Mouse (Mus musculus): ENCODE data around the gene Gm49405.
"Not testable (repeated sequence)": the region's sequence is repeated elsewhere in the genome, so short reads cannot be mapped to it uniquely, and the experiment has no call there.

The Gm49405 gene

GRCm38 (mm10) chr19:4013066-4013465, 12.6 kb downstream of the Gm49405 start:
- in situ Hi-C loops (cut with MboI; ENCODE audit: low sequenced_read_pairs) = no loop called here

DNA sequence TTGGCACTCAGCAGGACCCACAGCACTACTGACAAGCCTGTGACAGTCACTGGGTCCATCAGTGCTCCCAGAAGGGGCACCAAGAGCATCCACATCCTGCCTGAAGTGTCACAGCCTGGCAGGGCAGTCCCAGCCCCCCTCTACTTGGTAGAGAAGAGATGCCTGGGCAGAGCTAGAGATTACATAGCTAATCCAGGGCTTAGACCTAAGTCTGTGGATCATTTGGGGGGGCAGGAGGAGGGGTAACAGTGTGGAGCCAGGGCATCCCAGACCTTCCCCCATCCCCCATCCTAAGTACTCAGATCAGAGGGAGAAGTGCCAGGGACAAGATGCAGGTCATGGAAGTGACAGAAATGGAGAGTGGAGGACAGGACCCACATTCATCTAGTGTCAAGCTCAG, 14.4 kb downstream of the Gm49405 start:
- in situ Hi-C loops (cut with MboI; ENCODE audit: low sequenced_read_pairs) = no loop called here

GRCm38 (mm10) chr19:4015635-4016034, 15.2 kb downstream of the Gm49405 start:
- in situ Hi-C loops (cut with MboI; ENCODE audit: low sequenced_read_pairs) = no loop called here

DNA sequence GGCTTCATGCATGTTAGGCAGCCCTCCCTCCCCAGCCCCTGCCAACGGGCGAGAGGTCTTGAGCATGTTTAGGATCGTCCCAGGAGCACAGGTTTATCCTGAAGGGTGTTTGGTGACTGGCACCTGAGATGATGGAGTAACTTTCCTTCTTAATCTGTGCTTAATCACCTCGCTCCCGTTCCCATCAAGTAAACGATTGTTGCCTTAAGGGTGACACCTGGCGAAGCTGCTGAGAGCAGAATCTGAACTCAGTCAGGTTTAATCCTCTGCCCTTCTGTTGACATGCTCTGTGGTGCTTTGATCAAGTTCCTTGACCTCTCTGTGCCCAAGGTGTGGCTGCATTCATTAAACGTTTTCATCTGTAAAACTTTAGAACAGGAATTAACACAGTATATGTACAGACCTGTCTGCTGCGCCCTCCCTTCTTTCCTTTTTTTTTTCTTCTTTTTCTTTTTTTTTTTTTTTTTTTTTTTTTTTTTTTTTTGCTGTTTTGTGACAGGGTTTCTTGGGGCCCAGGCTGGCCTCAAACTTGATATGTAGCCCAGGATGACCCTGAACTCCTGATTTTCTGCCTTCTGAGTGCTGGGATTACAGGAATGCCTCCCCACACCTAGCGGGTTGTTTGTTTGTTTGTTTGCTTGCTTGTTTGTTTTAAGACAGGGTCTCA, 17.6 kb downstream of the Gm49405 start:
- in situ Hi-C loops (cut with MboI; ENCODE audit: low sequenced_read_pairs) = no loop called here

- in situ Hi-C loops (cut with MboI; ENCODE audit: low sequenced_read_pairs) = no loop called here
Observed at GRCm38 (mm10) chr19:4018743-4019583, 18.5 kb downstream of the Gm49405 start.

DNA sequence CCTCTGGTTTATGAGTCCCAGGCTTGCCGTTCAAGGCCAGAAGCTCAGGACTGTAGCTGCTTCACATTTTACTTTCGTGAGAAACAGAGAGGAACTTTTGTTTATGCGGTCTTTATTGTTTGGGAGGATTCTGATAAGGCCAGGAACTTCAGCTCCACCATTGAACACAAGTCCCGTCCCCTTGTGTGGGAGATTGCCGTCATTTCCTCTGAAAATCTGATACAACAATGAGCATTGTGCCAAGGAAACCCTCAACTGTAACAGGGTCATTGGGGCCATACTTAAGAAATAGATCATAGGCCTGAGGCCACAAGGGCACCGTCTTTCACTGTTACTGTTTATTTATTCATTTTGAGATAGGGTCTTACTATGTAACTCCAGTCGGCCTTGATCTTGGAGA, 22.8 kb downstream of the Gm49405 start:
- in situ Hi-C loops (cut with MboI; ENCODE audit: low sequenced_read_pairs) = no loop called here

- in situ Hi-C loops (cut with MboI; ENCODE audit: low sequenced_read_pairs) = no loop called here
Observed at GRCm38 (mm10) chr19:4027576-4027975, 27.1 kb downstream of the Gm49405 start.

- in situ Hi-C loops (cut with MboI; ENCODE audit: low sequenced_read_pairs) = no loop called here
Observed at GRCm38 (mm10) chr19:4032668-4033067, 32.2 kb downstream of the Gm49405 start.

DNA sequence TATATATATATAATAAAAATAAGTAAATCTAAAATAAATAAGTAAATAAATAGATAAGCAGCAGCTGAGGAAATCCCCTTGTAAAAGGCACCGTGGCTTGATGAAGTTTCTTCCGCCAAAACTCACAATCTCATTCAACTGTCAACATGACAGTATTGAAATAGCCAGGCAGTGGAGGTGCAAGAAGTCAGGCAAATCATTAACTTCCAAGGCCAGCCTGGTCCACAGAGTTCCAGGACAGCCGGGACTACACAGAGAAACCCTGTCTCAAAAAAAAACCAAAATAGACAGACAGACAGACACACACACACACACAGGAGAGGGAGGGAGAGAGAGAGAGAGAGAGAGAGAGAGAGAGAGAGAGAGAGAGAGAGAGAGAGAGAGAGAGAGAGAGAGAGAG, 32.9 kb downstream of the Gm49405 start:
- in situ Hi-C loops (cut with MboI; ENCODE audit: low sequenced_read_pairs) = no loop called here

DNA sequence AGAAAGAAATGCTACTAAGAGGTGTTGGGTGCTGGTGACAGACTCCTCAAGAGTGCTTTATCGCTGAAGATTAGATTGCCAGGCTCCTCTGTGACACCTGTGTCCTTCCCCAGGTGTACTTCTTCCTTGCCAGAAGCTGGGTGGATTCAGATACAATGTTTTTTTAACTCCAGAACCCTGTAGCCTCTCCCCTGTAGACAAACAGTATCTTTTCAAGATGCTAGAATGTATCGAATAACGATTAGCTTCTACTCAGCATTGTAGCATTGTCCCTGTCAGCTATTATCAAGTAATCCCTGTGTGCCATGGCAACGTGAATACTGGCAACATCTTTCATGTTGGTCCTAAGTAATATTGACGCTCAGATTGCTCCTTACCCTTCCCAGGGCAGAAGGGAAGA, 33.3 kb downstream of the Gm49405 start:
- in situ Hi-C loops (cut with MboI; ENCODE audit: low sequenced_read_pairs) = no loop called here

DNA sequence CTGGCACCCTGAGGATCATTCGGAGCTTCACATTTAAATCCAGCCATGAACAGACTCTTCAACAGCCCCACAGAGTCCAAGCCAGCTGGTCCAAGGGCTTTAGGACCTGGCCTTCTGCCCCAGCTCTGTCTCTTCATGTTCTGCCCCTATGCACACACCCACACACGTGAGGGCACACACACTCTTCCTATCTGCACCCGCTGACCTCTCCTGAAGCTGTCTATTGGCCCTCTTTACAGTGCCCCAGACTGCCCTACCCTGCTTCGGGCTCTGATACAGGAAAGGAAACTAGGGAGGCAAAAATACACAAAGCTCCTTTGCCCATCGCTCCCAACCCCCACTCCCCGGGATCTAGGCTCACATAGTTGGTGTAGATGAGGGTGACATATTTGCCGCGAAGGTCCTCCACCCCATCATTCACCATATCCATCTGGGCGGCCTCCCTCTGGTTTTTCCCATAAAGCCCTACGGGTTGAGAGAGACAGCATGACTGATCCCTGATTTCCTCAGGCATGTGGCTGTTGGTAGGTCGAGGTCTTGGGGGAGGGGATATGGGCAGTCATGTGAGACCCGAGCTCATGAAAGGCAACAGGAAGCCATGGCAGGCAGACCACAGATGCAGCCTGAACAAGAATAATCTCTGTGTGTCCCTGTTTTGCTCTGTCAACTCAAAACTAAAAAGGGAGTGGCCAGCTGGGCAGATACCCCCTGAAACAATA, 36.1 kb downstream of the Gm49405 start:
- in situ Hi-C loops (cut with MboI; ENCODE audit: low sequenced_read_pairs) = no loop called here

DNA sequence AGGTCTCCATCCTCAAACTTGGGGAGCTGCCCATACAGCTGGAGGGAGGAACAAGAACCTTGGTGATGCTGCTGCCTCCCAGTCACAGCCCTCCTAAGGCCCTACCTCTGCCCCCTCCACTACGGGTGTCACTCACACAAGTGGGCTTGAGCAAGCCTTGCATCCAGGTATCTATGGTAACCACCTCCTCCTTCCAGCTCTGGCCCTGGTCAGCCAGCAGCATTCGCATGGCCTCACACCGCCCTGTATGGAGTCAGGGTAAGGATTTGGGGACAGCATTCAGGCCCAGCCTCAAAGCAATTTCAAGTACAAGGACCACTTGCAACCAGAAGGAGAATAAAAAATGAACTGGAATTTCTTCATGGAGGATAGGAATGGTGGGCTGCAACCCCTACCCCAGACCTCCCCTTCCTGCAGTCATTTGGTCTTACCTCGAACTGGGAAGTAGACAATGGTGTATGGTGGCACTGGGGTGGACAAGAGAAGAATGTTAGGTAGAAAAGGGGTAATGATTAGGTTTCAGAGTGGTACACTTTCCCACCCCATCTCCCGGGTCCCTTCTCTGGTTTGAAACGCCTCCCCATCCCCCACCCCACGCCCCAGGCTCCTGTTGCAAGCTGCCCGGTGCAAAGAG, 36.8 kb downstream of the Gm49405 start:
- in situ Hi-C loops (cut with MboI; ENCODE audit: low sequenced_read_pairs) = not testable (repeated sequence)

DNA sequence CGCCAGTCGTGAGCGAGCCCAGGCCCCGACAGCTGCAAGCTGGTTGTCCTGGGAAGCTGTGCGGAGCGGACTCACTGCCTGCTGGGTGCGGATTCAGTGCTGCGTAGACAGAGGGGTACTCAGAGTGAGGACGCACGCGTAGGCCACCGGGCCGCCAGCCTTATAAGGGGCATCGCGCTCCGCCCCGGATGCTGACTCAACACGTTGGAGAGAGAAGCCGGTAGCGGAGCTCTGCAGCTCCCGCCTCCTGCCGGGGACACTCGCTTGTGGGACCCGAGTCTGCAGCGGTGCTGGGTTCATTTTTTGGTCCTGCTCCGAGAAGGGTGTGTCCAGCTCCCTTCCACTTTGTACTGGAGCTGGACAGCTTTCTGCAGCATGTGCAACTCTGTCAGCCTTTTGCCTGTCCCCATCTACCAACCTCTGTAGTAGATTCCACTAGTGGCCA, 37.4 kb downstream of the Gm49405 start, which contains the start of gene Gstp1:
Gene Gstp1 (minus strand): TSS at position 198 of the 445 bp plus-strand sequence.
- in situ Hi-C loops (cut with MboI; ENCODE audit: low sequenced_read_pairs) = no loop called here

- in situ Hi-C loops (cut with MboI; ENCODE audit: low sequenced_read_pairs) = not testable (repeated sequence)
Observed at GRCm38 (mm10) chr19:4040941-4041340, 40.5 kb downstream of the Gm49405 start.

DNA sequence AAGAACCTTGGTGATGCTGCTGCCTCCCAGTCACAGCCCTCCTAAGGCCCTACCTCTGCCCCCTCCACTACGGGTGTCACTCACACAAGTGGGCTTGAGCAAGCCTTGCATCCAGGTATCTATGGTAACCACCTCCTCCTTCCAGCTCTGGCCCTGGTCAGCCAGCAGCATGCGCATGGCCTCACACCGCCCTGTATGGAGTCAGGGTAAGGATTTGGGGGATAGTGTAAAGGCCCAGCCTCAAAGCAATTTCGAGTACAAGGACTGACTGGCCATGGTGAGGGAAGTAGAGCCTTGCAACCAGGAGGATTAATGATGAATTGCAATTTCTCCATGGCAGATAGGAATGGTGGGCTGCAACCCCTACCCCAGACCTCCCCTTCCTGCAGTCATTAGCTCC, 41.1 kb downstream of the Gm49405 start:
- in situ Hi-C loops (cut with MboI; ENCODE audit: low sequenced_read_pairs) = not testable (repeated sequence)

- in situ Hi-C loops (cut with MboI; ENCODE audit: low sequenced_read_pairs) = no loop called here
Observed at GRCm38 (mm10) chr19:4042124-4042523, 41.7 kb downstream of the Gm49405 start.

DNA sequence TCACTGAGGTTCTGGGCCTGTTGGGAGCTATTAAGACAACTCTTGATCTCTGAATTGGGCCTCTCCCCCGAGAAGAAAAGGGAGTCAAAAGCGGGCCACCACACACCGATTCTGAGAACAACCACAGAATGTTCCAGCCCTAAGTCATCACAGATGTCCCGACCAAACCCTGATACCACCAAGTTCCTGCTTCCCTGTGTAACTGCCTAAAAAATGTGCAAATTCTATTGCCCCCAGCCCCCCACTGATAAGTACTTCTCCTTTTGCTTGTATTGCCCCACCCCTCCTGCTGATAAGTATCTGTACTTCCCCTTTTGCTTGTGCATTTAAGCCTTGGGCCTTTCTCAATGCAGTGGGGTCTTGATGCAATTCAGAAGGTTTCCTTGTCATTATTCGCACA, 43.7 kb downstream of the Gm49405 start:
- in situ Hi-C loops (cut with MboI; ENCODE audit: low sequenced_read_pairs) = not testable (repeated sequence)

DNA sequence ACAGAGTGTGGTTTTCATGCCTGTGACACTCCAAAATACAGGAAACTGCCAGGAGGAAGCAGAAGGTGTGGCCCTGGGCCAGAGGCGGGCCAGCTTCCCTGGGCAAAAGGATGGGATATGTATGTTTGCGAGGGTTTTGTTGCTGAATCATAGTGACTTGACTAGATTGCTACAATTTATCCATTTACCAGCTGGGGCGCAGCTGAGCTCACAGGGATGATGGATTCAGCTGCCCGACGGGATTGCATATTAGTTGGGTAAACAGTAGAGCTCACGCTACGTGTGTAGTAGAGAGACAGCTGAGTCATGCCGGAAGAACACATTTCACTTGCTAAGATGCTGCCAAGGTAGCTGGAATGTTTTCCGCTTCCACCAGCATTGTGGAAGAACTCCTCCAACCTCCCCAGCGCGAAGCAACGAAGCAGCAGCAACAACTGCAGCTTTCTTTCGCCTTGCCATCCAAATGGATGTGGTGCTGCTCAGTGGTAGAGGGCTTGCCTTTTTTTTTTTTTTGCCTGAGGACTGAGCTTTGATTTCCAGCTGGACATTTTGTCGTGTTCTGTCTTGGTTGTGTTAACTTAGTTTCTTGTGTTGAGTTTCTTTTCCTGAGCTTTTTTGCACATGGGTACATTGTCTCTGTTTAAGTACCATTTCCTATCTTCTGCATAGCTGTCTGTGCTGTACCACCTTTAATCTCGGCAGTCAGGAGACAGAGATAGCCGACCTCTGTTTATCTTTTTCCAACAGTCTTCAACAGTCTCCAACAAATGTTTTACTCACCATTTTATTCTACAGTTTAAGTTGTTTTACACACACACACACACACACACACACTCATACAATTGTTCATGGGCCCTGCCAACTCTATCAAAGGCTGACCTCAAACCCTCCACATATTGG, 45.8 kb downstream of the Gm49405 start, which contains the start of gene Gstp2:
Gene Gstp2 (minus strand): TSS at position 58 of the 900 bp plus-strand sequence.
- in situ Hi-C loops (cut with MboI; ENCODE audit: low sequenced_read_pairs) = no loop called here

- in situ Hi-C loops (cut with MboI; ENCODE audit: low sequenced_read_pairs) = no loop called here
Observed at GRCm38 (mm10) chr19:4046866-4047254, 46.4 kb downstream of the Gm49405 start.

DNA sequence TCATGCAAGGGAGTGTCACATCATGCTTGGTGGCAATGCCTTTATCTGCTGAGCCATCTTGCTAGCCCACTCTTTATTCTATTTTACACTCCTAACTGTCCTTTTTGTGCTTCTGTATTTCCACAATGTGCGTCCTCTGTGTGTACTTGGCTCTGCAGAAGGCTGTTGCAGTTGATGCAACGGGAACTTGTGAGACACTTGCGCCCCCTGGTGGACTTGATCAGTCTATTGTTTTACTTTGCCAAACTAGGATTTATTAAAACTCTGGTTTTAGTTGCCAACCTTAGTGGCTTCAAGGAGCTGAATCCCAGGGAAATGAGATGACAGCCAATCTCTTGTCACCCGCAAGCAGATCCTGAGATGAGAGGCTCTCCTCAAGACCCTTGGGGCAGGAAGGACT, 47.4 kb downstream of the Gm49405 start:
- in situ Hi-C loops (cut with MboI; ENCODE audit: low sequenced_read_pairs) = no loop called here

All from CH12F3 (cell line).